Mouse (Mus musculus) frontal cortex, postnatal 14 days (tissue): ENCODE data around the gene Acadvl.
A peak's percentile ranks its signal among the peaks of the same experiment; 100 is the strongest.
"Not testable (repeated sequence)": the region's sequence is repeated elsewhere in the genome, so short reads cannot be mapped to it uniquely, and the experiment has no call there.

Experiments
- DNase-seq, 2 experiments: peaks; one replicate each; pipeline ENCODE4 v3.0.0; 2022; ENCODE audit warnings: low spot score in 2 of 2

The Acadvl gene

GRCm38 (mm10) chr11:70027397-70027796 is 12.2 kb upstream of the Acadvl start:
- peak in 1 of 2 experiments; percentile 30 for DNase-seq

DNA sequence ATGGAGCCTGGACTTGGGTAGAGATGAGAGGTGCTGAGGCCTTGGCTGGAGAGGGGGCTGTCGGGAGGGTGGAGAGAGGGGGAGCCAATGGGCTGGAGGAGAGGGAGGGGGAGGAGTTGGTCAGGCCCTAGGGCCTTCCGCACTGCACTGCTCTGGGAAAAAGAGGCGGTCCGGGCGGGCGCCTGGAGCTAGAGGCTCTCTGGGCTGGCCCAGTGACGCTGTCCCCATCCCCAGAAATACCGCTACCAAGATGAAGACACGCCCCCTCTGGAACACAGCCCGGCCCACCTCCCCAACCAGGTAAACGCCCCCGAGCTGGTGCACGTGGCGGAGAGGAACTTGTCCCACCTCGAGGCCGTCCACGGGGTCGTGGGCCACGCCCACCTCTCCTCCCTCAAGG is 11.5 kb upstream of the Acadvl start:
- peak in 1 of 2 experiments; percentile 38 for DNase-seq

GRCm38 (mm10) chr11:70024151-70024514 is 8.9 kb upstream of the Acadvl start:
- no peak for DNase-seq

- no peak for DNase-seq
These were observed 8.4 kb upstream of the Acadvl start for GRCm38 (mm10) chr11:70023481-70024150.

GRCm38 (mm10) chr11:70021264-70022132 is 6.3 kb upstream of the Acadvl start:
- peak; percentile 97 to 98 for DNase-seq

DNA sequence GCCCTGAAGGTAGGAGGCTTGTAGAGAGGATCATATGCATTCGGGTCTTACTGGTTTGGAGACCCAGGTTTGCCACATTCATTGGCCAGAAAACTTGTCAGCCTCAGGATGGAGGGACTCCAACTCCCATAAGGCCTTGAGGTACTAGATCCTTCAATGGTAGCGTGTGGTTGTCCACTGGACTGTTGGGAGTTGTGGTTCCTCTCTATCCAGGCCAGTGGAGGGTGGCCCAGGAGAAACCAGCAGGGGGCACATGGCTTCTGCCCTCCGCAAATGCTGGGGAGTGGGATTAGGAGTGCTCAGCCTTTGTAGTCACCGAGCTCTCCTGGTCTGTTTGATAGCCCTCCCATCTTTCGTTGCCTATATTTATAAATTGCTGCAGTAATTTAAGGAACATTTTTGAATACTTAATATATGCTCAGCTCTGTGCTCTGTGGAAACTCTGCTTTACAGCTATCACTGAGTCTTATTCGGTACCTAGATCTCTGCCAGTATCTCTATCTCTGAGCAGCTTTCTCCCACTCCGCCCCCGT is 5.6 kb upstream of the Acadvl start:
- peak in 1 of 2 experiments; percentile 78 for DNase-seq

GRCm38 (mm10) chr11:70020022-70020631 is 4.9 kb upstream of the Acadvl start:
- no peak for DNase-seq

- no peak for DNase-seq
These were observed 4.3 kb upstream of the Acadvl start for GRCm38 (mm10) chr11:70019495-70020021.

DNA sequence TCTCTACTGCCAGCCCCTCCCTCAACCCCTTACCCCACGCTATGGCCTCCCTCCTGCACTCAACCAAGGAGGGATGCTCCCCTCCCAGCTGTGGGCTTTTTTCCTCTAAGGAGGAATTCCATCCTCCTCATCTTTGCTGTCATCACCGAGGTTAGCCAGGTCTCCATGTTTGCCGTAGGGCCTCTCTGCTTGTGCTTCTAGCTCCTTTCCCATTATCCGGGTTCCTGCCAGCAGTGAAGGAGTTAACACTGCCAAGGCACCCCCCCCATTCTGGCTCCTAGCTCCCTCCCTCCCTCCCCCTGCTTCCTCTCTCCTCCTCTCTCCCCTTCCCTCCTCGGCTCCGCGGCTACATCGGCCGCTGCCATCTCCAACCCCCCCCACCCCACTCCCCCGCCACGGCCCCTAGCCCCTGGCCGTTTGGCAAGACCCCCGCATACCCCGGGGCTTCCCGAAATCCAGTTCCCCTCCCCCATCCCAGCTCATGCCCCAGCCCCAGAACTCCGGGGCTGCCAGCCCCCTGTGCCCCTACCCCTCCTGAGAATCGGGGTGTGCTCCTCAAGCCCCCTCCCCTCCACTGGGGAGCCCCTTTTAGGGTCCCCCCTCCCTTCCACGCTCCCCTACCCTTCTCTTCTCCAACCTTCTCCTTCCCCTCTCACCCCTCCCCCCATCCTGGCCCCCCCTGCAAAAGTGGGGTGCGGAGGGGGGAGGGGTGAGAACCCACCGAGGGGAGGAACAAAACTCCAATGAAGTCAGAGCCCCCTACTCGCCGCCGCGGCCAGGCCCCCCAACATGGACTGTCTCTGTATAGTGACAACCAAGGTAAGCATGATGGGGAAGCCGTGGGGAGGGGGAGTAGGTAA is 3.1 kb upstream of the Acadvl start:
- DNase-seq = peak in 1 of 2 experiments; percentile 65

GRCm38 (mm10) chr11:70017199-70017767 is 2.1 kb upstream of the Acadvl start:
- no peak for DNase-seq

DNA sequence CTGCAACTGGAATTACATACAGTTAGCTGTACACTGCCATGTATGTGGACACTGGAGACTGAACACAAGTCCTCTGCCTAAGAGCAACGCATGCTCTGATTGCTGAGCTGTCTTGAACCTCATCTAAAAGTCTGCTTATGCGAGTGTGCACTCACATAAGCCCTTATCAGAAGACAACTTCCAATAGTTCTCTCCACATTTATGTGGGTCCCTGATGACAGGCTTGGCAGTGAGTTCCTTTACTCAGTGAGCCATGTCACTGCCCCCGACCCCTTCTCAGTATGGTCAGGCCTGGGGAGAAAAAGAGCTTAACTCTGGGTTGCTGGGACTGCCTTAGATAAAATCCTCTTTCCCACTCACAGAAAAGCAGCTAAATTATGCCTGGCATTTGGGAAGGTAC is 1.5 kb upstream of the Acadvl start, which contains the start of gene Dlg4:
Gene Dlg4 (plus strand): TSS at position 274 of the 400 bp plus-strand sequence.
- no peak for DNase-seq

- DNase-seq = not testable (repeated sequence)
These were observed 966 bp upstream of the Acadvl start for GRCm38 (mm10) chr11:70016177-70016576.

DNA sequence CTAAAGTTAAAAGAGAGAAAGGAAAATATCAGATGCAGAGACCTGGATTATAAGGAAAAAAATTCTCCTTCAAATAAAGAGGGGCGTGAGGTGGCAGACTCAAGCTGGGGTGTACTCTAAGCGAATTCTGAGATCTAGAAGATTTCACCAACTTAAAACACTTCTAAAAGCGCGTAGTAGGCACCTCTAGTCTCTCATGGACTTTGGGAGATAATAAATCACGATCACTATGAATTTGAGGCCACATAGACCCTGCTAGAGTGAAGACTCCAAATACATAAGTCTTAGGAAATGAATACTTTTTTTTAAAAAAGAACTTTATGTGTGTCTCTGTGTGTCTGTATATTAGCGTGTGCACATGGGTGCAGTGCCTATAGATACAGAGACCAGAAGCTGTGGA is 466 bp upstream of the Acadvl start:
- no peak for DNase-seq

- no peak for DNase-seq
These were observed 1.2 kb downstream of the Acadvl start for GRCm38 (mm10) chr11:70014051-70014450.

GRCm38 (mm10) chr11:70013408-70013807 is 1.8 kb downstream of the Acadvl start:
- no peak for DNase-seq

GRCm38 (mm10) chr11:70012931-70013330 is 2.3 kb downstream of the Acadvl start:
- no peak for DNase-seq

DNA sequence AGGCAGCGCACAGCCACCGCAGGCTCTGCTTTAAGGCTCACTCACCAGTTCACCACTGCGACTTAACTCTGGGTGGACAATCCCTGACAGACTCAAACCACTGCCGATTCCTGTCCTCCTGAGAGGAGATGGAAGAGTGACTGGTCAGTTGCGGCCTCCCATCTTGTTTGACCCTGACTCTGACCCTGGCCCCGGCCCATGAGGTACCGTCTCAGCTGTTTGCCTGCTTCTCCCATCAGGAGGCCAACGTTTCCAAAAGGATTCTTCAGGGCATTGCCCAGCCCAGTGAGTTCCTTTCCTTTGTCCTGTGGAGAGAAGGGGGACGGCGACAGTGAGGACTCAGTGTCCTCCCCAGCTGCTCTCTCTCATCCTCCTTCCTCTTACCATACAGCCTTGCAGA is 4.2 kb downstream of the Acadvl start:
- no peak for DNase-seq

DNA sequence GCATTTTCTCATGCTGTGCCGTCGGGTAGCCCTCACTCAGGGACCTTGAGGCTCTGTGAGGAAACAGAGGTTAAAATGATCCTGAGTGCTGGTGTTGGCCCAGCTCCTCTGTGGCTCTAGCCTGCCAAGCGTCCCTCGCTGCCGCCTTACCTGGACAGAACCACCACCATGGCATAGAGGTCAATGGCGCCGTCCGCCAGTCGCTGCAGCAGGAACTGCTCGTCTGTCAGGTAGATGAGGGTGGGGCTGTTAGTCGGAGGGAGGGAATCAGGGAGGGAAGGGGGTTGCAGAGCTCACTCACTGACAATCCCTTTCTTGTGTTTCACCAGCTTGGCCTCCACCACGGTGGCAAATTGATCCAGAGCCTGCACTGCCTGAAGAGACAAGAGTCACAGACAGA is 4.7 kb downstream of the Acadvl start:
- DNase-seq = no peak

DNA sequence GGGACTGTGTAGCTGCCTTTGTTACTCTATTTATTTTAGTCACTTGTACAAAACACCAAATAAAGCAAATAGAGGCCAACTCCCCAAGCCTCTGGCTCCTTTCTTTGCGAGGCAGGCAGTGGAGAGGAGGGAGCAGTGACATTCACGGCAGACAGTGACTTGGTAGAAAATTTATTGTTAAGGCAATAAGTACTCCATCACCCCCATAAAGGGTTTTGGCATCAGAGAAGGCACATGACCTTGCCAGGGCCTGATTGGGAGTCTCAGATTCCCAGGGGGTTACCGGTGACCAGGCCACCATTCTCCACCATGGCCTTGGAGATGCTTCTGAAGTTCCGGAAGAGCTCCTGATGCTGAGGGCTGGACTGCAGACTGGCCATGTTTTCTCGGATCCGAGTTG is 5.2 kb downstream of the Acadvl start:
- no peak for DNase-seq

GRCm38 (mm10) chr11:70005521-70005920 is 9.7 kb downstream of the Acadvl start:
- DNase-seq = no peak

- DNase-seq = no peak
These were observed 12.7 kb downstream of the Acadvl start for GRCm38 (mm10) chr11:70002471-70002870.
